Mouse (Mus musculus) embryonic facial prominence, embryonic 10.5 days (tissue): ENCODE data around the gene Rho. TPM values are rescaled to one million over a fixed set of nuclear protein-coding genes. Genes with fewer than 3 reads are reported as not detected.

ENCODE experiments used
- DNase-seq: peaks from one replicate; pipeline ENCODE4 v3.0.0-alpha.2; 2017; ENCODE audit warnings: low spot score
- H3K27ac ChIP-seq: fragments of 300-500 bp; sonication (generic); replicated peaks from 2 replicates; pipeline ENCODE4 v1.5.1; 2016; ENCODE audit warnings: mild to moderate bottlenecking
- H3K27me3 ChIP-seq: fragments of 300-500 bp; sonication (generic); replicated peaks from 2 replicates; pipeline ENCODE4 v1.6.1; 2016; ENCODE audit warnings: low read depth, mild to moderate bottlenecking; ENCODE audit not compliant: poor library complexity, severe bottlenecking
- H3K36me3 ChIP-seq: fragments of 300-500 bp; sonication (generic); replicated peaks from 2 replicates; pipeline ENCODE4 v1.6.1; 2016; ENCODE audit warnings: mild to moderate bottlenecking, moderate library complexity
- H3K4me1 ChIP-seq: fragments of 300-500 bp; sonication (generic); 2 replicates; pipeline ENCODE4 v1.6.1; 2016
- H3K4me3 ChIP-seq: fragments of 300-500 bp; sonication (generic); 2 replicates; pipeline ENCODE4 v1.5.1; 2016; ENCODE audit warnings: mild to moderate bottlenecking, moderate library complexity
- H3K9me3 ChIP-seq: fragments of 300-500 bp; sonication (generic); 2 replicates; pipeline ENCODE4 v1.6.1; 2016; ENCODE audit warnings: mild to moderate bottlenecking
- WGBS: fragments of 180-500 bp; shearing (Covaris S2); methylation state at CpG from one replicate; pipeline ENCODE4 v1.1.7; 2016; 5-methylcytosine and 5-hydroxymethylcytosine counted together
- polyA plus RNA-seq: library from polyadenylated mRNA; unstranded; fragments of >200 nt; fragmentation: Nextera tagmentation; extraction: Ambion mirVana; gene quantifications from 2 replicates; pipeline ENCODE4 v1.2.1, GENCODE M21; 2016

Gene Rho
- polyA plus RNA-seq, 1 experiment from 2014 or later = 0.51 TPM

DNA sequence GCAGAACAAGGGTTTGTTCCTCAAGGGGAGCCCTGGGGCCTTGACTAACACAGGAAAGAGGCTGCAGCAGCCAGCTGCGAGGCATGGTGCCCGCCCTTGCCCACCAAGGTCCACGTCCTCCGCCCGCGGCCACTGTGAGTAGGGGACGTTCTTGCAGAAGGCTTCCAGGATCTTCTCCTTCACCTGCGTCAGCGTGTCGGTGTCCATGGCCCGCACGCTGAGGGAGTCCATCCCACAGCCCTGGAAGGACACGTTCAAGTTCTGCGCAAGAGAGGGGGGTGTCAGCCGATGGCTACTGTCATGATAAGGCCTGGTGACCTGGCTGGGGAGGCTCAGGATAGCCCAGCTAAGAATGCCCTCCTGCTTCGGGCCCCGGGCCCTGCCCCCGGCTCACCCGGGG lies 28.8 kb downstream of the Rho start:
- 91% methylated on average over 19 of the region's 19 CpGs for WGBS
- no peak for DNase-seq
- H3K36me3 ChIP-seq = peaks cover 19% of the 10 kb centered on the region
- peaks cover 17% of the 10 kb centered on the region for H3K27me3 ChIP-seq
- H3K9me3 ChIP-seq = no peaks in the 10 kb centered on the region
- peaks cover 68% of the 10 kb centered on the region for H3K4me1 ChIP-seq
- peak overlapping the region; percentile 54; the same call in 1 of the 2 replicates for H3K27ac ChIP-seq
- H3K4me3 ChIP-seq = no peak overlapping the region

DNA sequence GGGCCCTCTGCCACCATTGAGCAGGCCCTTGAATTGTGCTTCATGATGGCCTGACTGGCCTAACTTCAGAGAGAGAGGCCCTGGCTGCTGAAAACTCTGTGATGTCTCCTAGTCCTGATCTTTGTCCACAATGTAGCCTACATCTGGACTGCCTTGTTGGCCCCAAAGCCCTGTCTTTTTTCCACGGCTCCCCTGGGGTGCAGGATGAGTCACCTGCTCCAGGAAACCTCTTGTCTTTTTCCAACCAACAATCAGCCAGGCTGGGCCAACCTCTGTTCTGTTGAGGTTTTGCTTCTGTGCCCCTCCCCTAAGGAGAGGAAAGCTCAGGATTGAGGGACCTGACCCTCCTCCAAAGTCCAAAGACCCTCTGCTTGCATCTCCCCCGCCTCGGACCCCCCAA lies 30.2 kb downstream of the Rho start:
- DNase-seq = no peak
- Histone ChIP-seq H3K9me3 (no peaks in the 10 kb centered on the region), H3K4me1 (peaks cover 57% of the 10 kb centered on the region), H3K36me3 (peaks cover 15% of the 10 kb centered on the region), H3K27me3 (peaks cover 17% of the 10 kb centered on the region), H3K27ac (peak overlapping the region; percentile 20; the same call in 1 of the 2 replicates), H3K4me3 (no peak overlapping the region)
- 92% methylated on average over 3 of the region's 3 CpGs for whole genome bisulfite sequencing

DNA sequence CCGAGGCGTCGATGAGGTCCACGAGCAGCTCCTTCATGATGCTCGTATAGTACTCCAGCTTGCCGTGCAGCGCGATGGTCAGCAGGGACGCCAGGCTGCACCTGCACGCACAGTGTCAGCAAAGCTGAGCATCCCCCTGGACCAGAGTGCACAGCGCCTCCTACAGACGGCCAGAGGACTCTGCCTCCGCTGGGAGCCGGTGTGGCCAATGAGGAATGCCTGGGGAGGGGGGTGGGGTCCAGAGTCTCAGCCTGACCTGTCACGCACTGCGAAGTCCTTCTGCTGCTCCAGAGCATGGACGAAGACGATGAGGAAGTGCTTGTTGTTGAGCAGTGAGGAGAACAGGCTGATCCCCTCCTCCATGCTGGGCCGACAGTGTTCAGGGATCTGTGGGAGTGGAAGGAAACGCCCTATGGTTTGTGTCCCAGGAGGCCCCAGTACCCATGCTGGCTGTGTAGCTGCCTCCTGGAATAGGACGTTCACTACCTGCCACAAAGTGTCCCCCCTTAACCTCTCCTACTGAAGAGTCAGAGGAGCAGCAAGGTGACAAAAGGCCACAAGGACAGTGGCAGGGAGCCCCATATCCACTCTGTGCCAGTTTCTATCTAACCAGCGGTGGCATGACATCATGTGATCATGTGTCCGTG lies 31.0 kb downstream of the Rho start:
- peak; percentile 62 for DNase-seq
- no peak overlapping the region for H3K4me3 ChIP-seq
- H3K36me3 ChIP-seq = peaks cover 20% of the 10 kb centered on the region
- H3K4me1 ChIP-seq = peaks cover 48% of the 10 kb centered on the region
- H3K27me3 ChIP-seq = peaks cover 17% of the 10 kb centered on the region
- no peaks in the 10 kb centered on the region for H3K9me3 ChIP-seq
- H3K27ac ChIP-seq = no peak overlapping the region
- 44% methylated on average over 23 of the region's 23 CpGs for WGBS

DNA sequence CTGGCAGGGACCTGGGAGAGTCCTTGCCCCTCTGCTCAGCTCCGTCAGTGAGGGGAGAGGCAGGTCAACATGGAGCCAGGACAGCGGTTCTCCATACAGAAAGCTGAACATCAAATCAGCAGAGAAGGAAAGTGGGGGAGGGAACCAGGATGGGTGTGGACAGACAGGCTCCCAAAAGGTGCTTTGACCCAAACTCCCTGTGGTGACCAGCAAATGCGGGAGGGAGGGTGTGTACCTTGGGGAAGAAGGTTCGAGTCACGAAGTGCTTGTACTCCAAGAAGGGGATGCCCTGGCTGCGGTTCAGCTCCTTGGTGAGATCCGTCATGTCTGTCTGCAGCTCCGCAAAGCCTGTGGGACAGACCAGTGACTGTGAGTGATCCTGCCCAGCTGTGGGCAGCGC lies 32.1 kb downstream of the Rho start:
- Histone ChIP-seq H3K27me3 (peaks cover 17% of the 10 kb centered on the region), H3K4me3 (no peak overlapping the region), H3K4me1 (peaks cover 48% of the 10 kb centered on the region), H3K36me3 (peaks cover 20% of the 10 kb centered on the region), H3K9me3 (no peaks in the 10 kb centered on the region), H3K27ac (no peak overlapping the region)
- DNase-seq = no peak
- 82% methylated on average over 9 of the region's 9 CpGs for WGBS

DNA sequence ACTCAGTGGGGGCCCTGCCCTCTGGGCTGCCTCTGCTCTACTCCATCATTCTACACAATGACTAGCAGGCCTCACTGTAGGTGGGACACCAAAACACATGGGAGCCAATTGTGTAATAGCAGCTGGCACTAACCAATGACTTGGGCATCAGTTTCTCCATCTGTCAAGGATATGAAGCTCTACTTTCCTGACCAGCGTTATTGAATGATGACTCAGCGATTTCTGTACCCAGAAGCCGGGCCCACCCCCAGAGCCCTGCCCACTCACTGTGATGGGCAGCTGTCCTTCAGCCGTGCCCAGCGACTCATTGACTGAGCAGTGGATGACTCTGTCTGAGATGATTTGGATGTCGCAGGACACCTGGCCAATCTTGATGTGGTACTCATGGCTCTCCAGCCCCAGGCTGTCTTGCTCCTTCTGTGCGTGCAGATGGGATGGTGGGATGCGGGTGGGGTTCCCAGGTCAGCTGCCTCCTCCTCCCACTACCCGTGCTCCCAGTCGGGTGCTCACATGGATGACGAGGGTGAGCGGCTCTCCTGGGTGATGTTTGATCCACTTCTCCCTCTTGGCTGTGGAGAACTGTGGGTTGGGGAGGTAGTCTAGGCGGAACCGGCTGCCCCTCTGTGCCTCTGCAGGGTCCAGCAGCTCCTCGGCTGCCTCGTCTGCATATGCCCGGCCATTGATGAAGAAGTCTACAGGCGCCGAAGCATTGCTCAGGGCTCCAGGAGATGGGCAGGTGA lies 34.8 kb downstream of the Rho start:
- H3K36me3 ChIP-seq = 0 out of 2 replicates have a peak, but pooled peaks cover 18% of the 10 kb centered on the region
- 95% methylated on average over 19 of the region's 19 CpGs for WGBS
- DNase-seq = no peak
- no peak overlapping the region for H3K27ac ChIP-seq
- H3K9me3 ChIP-seq = no peaks in the 10 kb centered on the region
- H3K27me3 ChIP-seq = peaks cover 17% of the 10 kb centered on the region
- H3K4me3 ChIP-seq = no peak overlapping the region
- peaks cover 48% of the 10 kb centered on the region for H3K4me1 ChIP-seq

DNA sequence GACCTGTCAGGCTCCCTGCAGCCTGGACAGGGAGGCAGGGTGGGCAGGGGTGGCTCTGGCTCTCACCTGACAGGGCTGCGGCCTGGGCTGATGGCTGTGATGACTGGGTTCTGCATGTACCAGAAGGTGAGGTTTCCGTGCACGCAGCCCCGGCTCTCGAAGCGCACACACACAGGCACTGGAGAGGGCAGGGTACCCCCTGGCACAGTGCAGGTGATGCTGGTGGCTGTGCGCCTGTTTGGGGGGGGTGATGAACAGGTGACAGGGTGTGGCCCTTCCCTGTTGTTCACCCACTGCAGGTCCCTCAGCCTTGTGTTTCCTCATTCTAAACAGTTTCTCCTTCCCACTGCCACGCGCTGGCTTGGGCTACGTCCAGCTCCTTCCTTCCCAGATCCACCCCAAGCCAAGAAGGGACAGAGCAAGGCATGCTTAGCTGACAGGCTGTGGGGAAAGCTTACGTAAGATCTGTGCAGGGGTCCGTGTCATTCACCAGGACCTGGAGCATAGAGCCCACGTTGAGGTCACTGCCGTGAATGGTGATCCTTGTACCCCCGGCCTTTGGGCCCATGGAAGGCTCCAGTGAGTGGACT lies 35.8 kb downstream of the Rho start:
- WGBS = 93% methylated on average over 15 of the region's 15 CpGs
- H3K4me3 ChIP-seq = no peak overlapping the region
- peak overlapping the region; percentile 3; the same call in 1 of the 2 replicates for H3K27ac ChIP-seq
- 0 out of 2 replicates have a peak, but pooled peaks cover 16% of the 10 kb centered on the region for H3K36me3 ChIP-seq
- no peaks in the 10 kb centered on the region for H3K9me3 ChIP-seq
- H3K4me1 ChIP-seq = peaks cover 52% of the 10 kb centered on the region
- peaks cover 14% of the 10 kb centered on the region for H3K27me3 ChIP-seq
- DNase-seq = no peak

DNA sequence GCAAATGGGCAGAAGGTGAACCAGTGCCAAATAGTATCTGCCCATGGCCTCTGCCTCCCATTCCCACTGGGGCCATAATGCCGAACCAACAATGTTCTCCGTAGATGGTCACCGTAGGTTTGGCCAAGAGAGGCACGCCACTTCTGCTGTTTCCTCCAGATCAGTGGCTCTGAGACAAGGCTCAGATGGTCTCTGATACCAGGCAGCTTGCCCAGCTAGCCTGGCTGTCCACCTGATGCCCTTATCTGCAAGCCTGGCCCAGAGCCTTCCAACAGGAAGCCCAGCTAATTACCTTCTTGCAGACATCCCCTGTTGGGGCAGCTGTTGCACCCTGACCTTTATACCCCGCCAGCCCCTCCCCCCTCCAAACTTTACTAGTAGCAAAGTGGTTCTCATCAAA lies 36.5 kb downstream of the Rho start:
- peak; percentile 50 for DNase-seq
- Histone ChIP-seq H3K9me3 (no peaks in the 10 kb centered on the region), H3K27ac (peak overlapping the region; percentile 55), H3K36me3 (0 out of 2 replicates have a peak, but pooled peaks cover 14% of the 10 kb centered on the region), H3K27me3 (peaks cover 8% of the 10 kb centered on the region), H3K4me3 (no peak overlapping the region), H3K4me1 (peaks cover 52% of the 10 kb centered on the region)
- WGBS = 68% methylated on average over 5 of the region's 5 CpGs

DNA sequence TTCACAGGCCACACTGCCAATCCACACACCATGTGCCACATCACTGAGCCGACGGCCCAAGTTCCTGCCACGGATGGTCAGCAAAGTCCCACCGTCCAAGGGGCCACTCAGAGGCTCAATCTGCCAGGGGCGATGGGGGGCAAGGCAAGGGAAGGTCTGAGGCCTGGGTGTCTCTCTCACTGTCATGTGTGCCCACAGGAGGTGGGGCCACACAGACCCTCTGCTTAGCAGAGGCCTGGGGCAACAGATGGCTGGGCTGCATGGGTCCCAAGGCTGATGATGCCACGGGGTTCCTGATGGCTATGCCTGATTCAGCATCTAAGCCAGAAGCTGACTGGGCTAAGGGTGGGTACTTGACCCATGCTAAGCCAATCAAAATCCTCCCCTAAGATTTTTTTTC lies 37.2 kb downstream of the Rho start:
- 67% methylated on average over 6 of the region's 6 CpGs for WGBS
- Histone ChIP-seq H3K27me3 (peaks cover 2% of the 10 kb centered on the region), H3K27ac (peak overlapping the region; percentile 55), H3K36me3 (0 out of 2 replicates have a peak, but pooled peaks cover 9% of the 10 kb centered on the region), H3K9me3 (no peaks in the 10 kb centered on the region), H3K4me3 (no peak overlapping the region), H3K4me1 (peaks cover 56% of the 10 kb centered on the region)
- DNase-seq = no peak

DNA sequence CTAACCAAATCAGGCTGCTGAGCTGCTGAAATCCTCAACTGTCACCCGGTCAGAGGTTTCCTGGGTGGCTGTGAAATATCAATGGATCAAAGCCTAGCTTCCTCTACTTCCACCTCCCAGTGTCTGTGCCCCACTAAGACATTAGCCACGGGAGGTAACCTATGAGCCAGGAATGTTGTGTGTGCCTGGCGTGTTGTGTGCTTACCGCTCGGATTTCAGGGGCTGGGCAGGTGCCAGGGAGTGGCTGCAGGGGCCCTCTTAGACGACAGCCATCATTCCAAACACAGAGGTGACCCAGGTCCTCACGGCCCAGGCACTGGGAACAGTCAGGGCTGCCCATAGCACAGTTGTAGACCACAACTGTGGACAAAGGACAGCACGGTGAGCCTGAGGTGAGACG lies 37.6 kb downstream of the Rho start:
- 73% methylated on average over 9 of the region's 9 CpGs for WGBS
- H3K36me3 ChIP-seq = 0 out of 2 replicates have a peak, but pooled peaks cover 9% of the 10 kb centered on the region
- H3K4me3 ChIP-seq = no peak overlapping the region
- H3K27me3 ChIP-seq = no peaks in the 10 kb centered on the region
- DNase-seq = no peak
- no peaks in the 10 kb centered on the region for H3K9me3 ChIP-seq
- H3K27ac ChIP-seq = peak overlapping the region; percentile 55; the same call in 1 of the 2 replicates
- H3K4me1 ChIP-seq = peaks cover 59% of the 10 kb centered on the region

DNA sequence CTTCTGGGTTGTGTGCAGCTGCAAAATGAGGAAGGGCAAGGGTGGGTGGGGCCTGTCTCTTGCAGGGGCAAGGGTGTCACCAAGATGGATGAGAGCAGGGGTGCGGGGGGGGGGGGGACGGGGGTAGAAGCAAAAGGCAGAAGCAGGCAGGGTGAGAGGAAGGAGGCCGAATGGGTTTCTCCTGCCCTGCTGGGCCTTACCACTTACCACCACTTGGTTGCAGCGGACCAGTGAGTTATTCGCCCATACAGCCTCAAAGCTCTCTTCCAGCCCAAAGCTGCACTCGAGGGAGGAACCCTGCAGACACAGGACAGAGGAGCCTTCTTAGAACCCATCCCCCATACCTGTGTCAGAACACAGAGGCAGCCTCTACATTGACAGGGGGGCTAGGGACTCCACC lies 38.4 kb downstream of the Rho start:
- no peak overlapping the region for H3K4me3 ChIP-seq
- no peaks in the 10 kb centered on the region for H3K9me3 ChIP-seq
- no peak for DNase-seq
- peaks cover 62% of the 10 kb centered on the region for H3K4me1 ChIP-seq
- H3K36me3 ChIP-seq = 0 out of 2 replicates have a peak, but pooled peaks cover 9% of the 10 kb centered on the region
- no peak overlapping the region for H3K27ac ChIP-seq
- H3K27me3 ChIP-seq = no peaks in the 10 kb centered on the region
- 66% methylated on average over 6 of the region's 6 CpGs for WGBS

DNA sequence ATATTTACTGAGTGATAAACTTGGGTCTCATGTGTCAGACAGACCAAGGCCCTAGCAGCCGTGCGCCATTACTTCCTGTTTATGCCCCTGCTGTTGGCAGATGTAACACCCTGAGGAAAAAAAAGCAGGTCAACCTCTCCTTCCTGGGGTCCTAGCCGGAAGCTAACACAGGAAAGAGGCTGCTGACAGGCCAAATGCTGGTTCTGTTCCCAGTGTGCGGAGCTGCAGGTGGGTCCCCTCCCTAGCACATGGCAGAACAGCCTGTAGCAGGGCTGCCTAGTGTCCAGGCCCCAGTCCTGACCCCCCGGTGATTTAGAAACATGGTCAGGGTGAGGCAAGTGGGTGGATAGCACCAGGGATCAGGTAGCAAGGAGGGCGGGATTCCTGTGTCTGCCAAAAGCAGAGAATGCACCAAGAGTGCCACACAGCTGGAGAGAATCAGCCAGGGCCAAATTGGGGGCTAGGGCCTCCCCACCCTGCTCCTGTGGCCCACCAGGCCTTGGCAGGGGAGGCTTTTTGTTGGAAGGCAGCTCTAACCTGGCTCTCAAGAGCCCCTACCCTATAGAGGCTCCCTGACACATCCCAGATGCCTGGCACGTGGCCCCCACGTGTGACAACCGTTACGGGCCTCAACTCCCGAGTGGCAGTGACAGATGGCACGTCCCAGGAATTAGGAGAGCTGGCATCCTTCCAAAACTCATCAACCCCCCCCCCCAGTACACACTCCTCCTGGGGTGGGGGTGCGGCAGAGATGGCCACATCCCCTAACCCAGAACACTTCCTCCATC lies 39.9 kb downstream of the Rho start:
- Histone ChIP-seq H3K9me3 (no peaks in the 10 kb centered on the region), H3K27me3 (no peaks in the 10 kb centered on the region), H3K36me3 (0 out of 2 replicates have a peak, but pooled peaks cover 9% of the 10 kb centered on the region), H3K4me1 (peaks cover 62% of the 10 kb centered on the region), H3K27ac (peak overlapping the region; percentile 31; the same call in 1 of the 2 replicates), H3K4me3 (no peak overlapping the region)
- 72% methylated on average over 13 of the region's 13 CpGs for WGBS
- no peak for DNase-seq
